Mouse (Mus musculus) bone marrow, adult 2 months (tissue): ENCODE measurements around the gene Klhl7.
"Not testable (repeated sequence)": the region's sequence is repeated elsewhere in the genome, so short reads cannot be mapped to it uniquely, and the experiment has no call there.

Experiments used
- CTCF ChIP-seq: fragments of 200-500 bp; IDR thresholded peaks from 2 replicates; pipeline ENCODE4 v1.5.1; 2011; ENCODE audit warnings: low read length, control low read depth; ENCODE audit not compliant: control insufficient read depth, insufficient read depth
- POLR2A ChIP-seq: fragments of 200-500 bp; IDR thresholded peaks from 2 replicates; pipeline ENCODE4 v1.6.1; 2011; ENCODE audit warnings: low read depth, mild to moderate bottlenecking, control low read depth, low read length, borderline replicate concordance; ENCODE audit not compliant: control insufficient read depth

GRCm38 (mm10) chr5:24103235-24103634 is 2.8 kb downstream of the Klhl7 start:
- not testable (repeated sequence) for TF ChIP-seq CTCF, POLR2A
